Mouse (Mus musculus): ENCODE results near the gene Erp29. TPM values are rescaled to one million over a fixed set of nuclear protein-coding genes. Genes with fewer than 3 reads are reported as not detected.

Erp29 gene
- 290 and 380 TPM in 2 replicates for polyA plus RNA-seq (2012)

DNA sequence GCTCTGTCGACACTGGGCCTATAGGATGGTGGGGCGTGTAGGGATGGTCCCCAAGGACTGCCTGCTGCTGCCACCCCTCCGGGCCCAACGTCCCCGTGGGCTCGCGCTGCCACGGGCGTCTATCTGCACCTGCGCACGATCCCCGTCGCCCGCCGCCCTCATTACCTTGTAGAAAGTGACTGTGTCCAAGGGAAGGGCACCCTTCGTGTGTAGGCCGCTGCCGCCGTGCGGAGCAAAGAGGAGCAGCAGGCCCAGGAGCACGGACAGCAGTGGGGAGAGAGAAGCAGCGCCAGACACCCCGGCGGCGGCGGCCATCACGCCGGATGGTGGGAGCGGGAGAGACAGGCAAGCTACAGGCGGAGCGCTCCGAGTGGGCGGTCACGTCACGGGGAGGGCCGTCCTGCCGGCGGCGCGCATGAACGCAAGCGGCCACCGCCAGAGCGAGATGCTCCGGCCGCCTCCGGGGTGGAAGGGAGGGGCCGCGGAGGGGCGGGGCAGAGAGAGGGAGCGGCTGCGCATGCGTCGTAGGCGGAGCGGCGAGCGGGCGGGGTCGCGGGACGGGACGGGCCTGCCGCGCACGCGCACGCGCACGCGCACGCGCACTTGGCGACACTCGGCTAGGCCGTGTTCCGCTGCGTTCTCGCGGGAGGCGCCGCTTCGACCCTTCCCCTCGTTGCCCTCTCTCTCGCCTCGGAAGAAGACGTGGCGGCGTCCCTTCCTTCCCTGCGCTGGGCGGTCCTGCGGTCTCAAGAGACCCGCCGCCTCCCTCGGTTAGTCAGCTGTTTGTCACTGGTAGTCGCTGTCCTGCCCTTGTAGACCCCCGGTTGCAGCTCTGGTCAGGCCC, at the start of gene Erp29:
Gene Erp29, minus strand, starts transcription at position 481 of the 844 bp plus-strand sequence.

DNA sequence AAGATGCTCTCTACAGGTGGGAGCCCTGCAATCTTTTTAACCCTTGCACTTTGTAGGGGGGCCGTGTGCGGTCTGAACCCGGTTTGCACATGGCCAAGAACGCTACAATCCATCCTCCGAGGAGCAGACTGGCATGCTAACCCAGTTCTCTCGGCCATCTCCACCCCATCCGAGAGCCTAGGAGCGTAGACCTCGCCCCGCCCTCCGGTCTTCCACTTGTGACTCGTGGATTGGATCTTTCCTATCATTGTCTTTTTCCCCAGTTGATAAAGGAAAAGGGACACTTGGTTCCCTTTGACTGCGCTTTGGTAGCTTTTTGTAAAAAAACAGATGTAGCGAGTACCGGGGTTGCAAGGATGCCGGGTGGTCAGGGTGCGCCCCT, 671 bp downstream of the Erp29 start, which contains the start of gene Tmem116:
Gene Tmem116, plus strand, starts transcription at position 250 of the 382 bp plus-strand sequence.

DNA sequence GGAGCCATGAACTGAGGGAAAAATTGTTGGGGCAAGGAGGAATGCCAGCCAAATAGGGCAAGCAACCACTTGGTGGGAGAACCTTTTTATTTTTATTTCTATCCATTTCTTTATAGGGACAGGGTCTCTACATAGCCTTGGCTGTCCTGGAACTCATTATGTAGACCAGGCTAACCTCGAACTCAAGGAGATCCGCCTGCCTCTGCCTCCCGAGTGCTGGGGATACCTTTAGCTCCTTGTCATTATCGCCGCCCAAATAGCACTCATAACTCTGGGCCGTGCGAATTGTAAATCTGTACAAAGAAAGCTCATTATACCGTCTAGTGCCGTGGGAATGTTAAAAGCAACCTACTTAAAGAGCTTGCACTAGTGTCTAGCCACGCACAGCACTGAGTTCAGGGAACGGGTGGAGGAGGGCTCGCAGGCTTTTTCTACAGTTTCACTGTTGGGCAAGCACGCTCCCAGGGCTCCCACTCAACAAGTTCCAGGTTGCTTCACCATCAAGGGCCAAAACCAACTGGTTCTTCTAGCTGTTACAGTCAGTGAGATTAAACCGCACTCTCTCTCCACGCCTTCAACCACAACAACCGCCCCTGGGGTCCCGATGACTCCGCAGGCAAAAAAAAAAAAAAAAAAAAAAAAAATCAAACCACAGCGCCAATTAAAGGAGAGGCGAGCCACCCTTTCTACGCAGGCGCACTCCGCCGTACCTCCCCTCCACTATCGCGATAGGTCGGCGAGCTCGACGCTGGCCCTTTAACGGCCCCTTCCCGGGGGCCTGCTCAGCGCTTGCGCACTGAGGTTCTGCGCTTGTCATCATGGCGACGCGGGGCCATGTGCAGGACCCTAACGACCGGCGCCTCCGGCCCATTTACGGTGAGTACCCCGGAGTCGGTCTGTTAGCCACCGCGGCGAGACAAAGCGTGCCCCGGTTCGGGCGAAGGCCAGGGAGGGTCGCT, 54.8 kb downstream of the Erp29 start, which contains the start of gene Naa25:
Gene Naa25, plus strand, starts transcription at position 750 of the 959 bp plus-strand sequence.

DNA sequence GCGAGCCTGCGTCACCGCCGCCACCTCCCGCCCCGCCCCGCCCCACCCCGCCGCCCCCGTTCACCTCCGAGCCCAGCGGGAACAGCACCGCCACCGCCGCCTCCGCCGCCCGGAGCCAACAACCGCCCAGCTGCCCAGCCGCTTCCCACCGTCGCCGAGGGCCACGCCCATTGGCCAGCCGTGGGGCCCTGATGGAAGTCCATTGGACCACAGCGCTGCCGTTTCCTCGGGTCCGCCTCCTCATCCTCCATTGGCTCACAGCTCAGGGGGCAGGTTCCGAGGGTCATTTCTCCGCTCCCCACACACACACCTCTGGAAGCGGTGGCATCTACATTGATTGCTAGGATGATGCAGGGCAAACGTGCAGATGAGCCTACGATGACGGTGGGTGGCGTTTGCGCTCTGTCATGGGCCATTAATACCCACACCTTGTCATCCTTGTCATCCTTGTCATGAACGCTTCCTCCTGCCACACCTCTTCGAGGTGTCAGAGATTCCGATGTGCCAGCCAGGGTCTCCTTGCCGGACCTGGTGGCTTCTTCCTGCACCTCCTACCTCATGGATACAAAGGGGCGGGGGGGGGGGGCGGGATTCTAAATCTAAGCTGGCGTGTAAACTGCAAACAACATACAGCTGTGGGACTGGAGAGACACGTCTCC, 66.7 kb downstream of the Erp29 start, which contains the start of gene Trafd1:
Gene Trafd1, minus strand, starts transcription at position 172 of the 659 bp plus-strand sequence.

Other genes starting within 250 kb of the Erp29 start
- gene Rpl6, start 248.0 kb downstream of the Erp29 start, polyA plus RNA-seq (2012): 495 and 623 TPM in 2 replicates
- gene Hectd4, start 232.3 kb downstream of the Erp29 start, polyA plus RNA-seq (2012): 12.3 and 17.2 TPM in 2 replicates
- gene Trafd1, start 66.9 kb downstream of the Erp29 start, polyA plus RNA-seq (2012): 51.1 and 55.2 TPM in 2 replicates
- 4.3 and 4.7 TPM in 2 replicates for gene Naa25, start 54.6 kb downstream of the Erp29 start, polyA plus RNA-seq (2012)
- 0.03 and 0.14 TPM in 2 replicates for gene Tmem116, start 613 bp downstream of the Erp29 start, polyA plus RNA-seq (2012)
- gene Adam1b, start 50.9 kb upstream of the Erp29 start, polyA plus RNA-seq (2012): 0.09 TPM in 1 of 2 replicates, not detected in the other
- gene Adam1a, start 93.0 kb upstream of the Erp29 start, polyA plus RNA-seq (2012): 0.66 and 1.1 TPM in 2 replicates
- gene Gm42878, start 93.0 kb upstream of the Erp29 start, polyA plus RNA-seq (2012): not detected in 2 replicates
- 73.7 and 89.7 TPM in 2 replicates for gene Mapkapk5, start 93.4 kb upstream of the Erp29 start, polyA plus RNA-seq (2012)
- 819 and 839 TPM in 2 replicates for gene Aldh2, start 141.3 kb upstream of the Erp29 start, polyA plus RNA-seq (2012)
- 1.2 and 1.5 TPM in 2 replicates for gene Acad12, start 166.4 kb upstream of the Erp29 start, polyA plus RNA-seq (2012)
- 2.3 and 3.4 TPM in 2 replicates for gene Acad10, start 208.0 kb upstream of the Erp29 start, polyA plus RNA-seq (2012)
- 13.3 and 15.3 TPM in 2 replicates for gene Brap, start 208.1 kb upstream of the Erp29 start, polyA plus RNA-seq (2012)